Mouse (Mus musculus): ENCODE data around the gene Vasp. TPM values are rescaled to one million over a fixed set of nuclear protein-coding genes. Genes with fewer than 3 reads are reported as not detected.

The Vasp gene
- total and polyA plus RNA-seq, 3 experiments: 25.1 to 51.5 (median 30.8) TPM

DNA sequence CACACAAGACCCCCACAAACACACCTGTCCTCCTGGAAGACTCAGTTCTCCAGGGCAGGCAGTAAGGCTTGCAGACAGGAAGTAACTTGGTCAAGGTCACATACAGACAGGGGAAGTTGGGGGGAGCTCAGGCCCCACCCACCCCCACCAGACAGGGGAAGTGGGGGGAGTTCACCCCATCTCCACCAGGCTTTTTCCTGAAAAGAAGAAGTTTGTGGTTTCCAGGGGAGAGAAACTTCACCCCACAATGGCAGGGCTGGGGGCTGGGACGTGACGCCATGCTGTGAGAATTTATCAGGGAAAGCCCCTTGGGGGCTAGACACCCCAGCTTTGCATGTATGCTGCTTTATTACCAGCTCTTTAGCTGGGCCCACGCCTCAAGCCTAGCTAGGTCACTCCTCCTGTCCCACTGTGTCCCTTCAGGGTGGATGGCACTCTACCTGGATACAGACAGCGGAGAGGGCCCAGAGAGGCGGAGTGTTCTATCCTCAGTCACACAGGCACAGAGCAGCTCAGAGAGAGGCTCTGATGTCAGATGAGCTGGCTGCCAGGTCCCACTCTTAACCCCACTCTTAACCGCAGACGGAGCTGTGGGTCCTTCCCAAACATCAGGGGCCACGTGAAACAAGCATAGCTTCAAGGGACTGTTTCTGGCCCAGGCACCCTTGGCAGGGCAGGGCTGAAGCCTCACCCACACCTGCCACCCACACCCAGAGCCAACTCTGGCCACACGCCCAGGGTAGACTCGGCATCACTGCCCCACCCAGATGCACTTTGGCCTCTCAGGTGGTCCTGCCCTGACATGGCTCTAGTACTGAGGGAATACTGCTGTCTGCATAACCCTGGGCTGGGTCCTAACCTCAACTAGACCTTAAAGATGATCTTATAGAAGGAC lies 5.4 kb downstream of the Vasp start:
- peak overlapping the region; percentile 12; the same call in 1 of the 2 replicates for H3K9ac ChIP-seq (ENCODE audit: low read depth, low read length)
- WGBS: 41% methylated on average over 10 of the region's 10 CpGs
- H3K27me3 ChIP-seq (ENCODE audit: control insufficient read depth, insufficient read depth, low read length): no peaks in the 10 kb centered on the region
- peaks cover 5% of the 10 kb centered on the region; the same call in 1 of the 2 replicates for H3K36me3 ChIP-seq (ENCODE audit: control insufficient read depth, insufficient read depth, low read length)
- peak overlapping the region; percentile 37; the same call in 1 of the 2 replicates for H3K27ac ChIP-seq
- peaks cover 8% of the 10 kb centered on the region for H3K79me2 ChIP-seq (replicated peaks; ENCODE audit: control insufficient read depth, insufficient read depth, low read length)
- peak; percentile 33 to 64 for DNase-seq
- H3K4me3 ChIP-seq: no peak overlapping the region
- H3K4me1 ChIP-seq (ENCODE audit: control insufficient read depth, insufficient read depth, low read length): peaks cover 27% of the 10 kb centered on the region
- TF ChIP-seq CTCF (IDR thresholded peaks at IDR 0.05) (no peak), EP300 (IDR thresholded peaks at IDR 0.05; ENCODE audit: insufficient read depth, low read depth, low read length) (no peak), POLR2A (IDR thresholded peaks at IDR 0.05; ENCODE audit: insufficient read depth, low read depth, low read length) (no peak)
- intact Hi-C loops (cut with DNase I): no loop called here

DNA sequence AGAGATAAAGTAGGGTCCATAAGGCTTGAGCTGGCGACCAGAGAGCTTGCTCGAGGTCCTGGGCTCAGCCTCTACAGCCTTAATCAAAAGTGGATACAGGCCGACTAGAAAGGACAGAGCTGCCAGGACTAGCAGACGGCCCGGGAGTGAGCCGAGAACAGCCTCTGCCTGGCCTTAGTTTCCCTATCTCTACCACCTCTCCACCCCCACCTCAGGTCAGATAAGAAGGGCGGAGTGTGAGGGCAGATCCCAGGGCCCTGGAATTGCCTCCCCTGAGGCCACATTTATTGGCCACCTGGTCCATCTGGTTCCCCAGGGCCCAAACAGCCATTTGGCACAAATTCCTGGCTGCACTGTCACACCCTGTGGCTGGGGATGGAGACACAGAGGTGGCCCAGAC lies 6.5 kb downstream of the Vasp start:
- Histone ChIP-seq H3K4me3 (no peak overlapping the region), H3K4me1 (ENCODE audit: control insufficient read depth, insufficient read depth, low read length) (peaks cover 27% of the 10 kb centered on the region), H3K27ac (peak overlapping the region; percentile 36; the same call in 1 of the 2 replicates), H3K36me3 (ENCODE audit: control insufficient read depth, insufficient read depth, low read length) (peaks cover 5% of the 10 kb centered on the region; the same call in 1 of the 2 replicates), H3K27me3 (ENCODE audit: control insufficient read depth, insufficient read depth, low read length) (no peaks in the 10 kb centered on the region), H3K9ac (ENCODE audit: low read depth, low read length) (no peak overlapping the region), H3K79me2 (replicated peaks; ENCODE audit: control insufficient read depth, insufficient read depth, low read length) (peaks cover 8% of the 10 kb centered on the region)
- 38% methylated on average over 7 of the region's 7 CpGs for WGBS
- TF ChIP-seq CTCF (IDR thresholded peaks at IDR 0.05) (no peak), POLR2A (IDR thresholded peaks at IDR 0.05; ENCODE audit: insufficient read depth, low read depth, low read length) (no peak), EP300 (IDR thresholded peaks at IDR 0.05; ENCODE audit: insufficient read depth, low read depth, low read length) (no peak)
- DNase-seq: peak in 1 of 2 experiments; percentile 42
- intact Hi-C loops (cut with DNase I): no loop called here

DNA sequence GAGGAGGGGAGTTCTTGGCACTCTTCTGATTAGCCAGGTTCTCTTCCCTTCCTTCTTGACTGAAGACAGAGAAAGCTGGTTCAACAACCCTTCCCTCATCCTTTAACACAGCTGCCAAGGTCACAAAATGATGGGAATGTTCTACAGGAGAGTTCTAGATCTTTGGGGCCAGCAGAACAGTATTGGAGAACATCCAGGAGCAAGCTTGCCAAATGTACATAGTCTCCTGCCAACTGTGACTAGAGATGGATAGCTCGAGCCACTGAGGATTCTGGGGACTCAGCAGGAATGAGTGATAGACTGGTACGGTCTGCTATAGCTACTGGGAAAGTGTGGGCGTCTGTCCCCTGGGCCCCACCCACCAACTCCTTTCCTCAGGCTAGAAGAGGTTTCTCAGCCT lies 13.3 kb downstream of the Vasp start:
- H3K9ac ChIP-seq (ENCODE audit: low read depth, low read length): no peak overlapping the region
- DNase-seq: peak; percentile 25 to 52
- no peak overlapping the region; the same call in 1 of the 2 replicates for H3K27ac ChIP-seq
- no peaks in the 10 kb centered on the region for H3K79me2 ChIP-seq (replicated peaks; ENCODE audit: control insufficient read depth, insufficient read depth, low read length)
- H3K36me3 ChIP-seq (ENCODE audit: control insufficient read depth, insufficient read depth, low read length): peaks cover 8% of the 10 kb centered on the region; the same call in 1 of the 2 replicates
- intact Hi-C loops (cut with DNase I): no loop called here
- H3K4me3 ChIP-seq: no peak overlapping the region
- 12% methylated on average over 3 of the region's 3 CpGs for WGBS
- no peaks in the 10 kb centered on the region for H3K27me3 ChIP-seq (ENCODE audit: control insufficient read depth, insufficient read depth, low read length)
- H3K4me1 ChIP-seq (ENCODE audit: control insufficient read depth, insufficient read depth, low read length): peaks cover 2% of the 10 kb centered on the region; the same call in 1 of the 2 replicates
- TF ChIP-seq POLR2A (IDR thresholded peaks at IDR 0.05; ENCODE audit: insufficient read depth, low read depth, low read length): no peak
- no peak for TF ChIP-seq CTCF (IDR thresholded peaks at IDR 0.05)
- TF ChIP-seq EP300 (IDR thresholded peaks at IDR 0.05; ENCODE audit: insufficient read depth, low read depth, low read length): no peak

GRCm38 (mm10) chr7:19257390-19258022 lies 14.1 kb downstream of the Vasp start:
- H3K79me2 ChIP-seq (replicated peaks; ENCODE audit: control insufficient read depth, insufficient read depth, low read length): no peaks in the 10 kb centered on the region
- H3K4me3 ChIP-seq: no peak overlapping the region
- peak; percentile 74 to 82 for DNase-seq
- H3K27me3 ChIP-seq (ENCODE audit: control insufficient read depth, insufficient read depth, low read length): no peaks in the 10 kb centered on the region
- H3K9ac ChIP-seq (ENCODE audit: low read depth, low read length): no peak overlapping the region
- 0 out of 2 replicates have a peak, but pooled peaks have one; percentile 26 for TF ChIP-seq EP300 (IDR thresholded peaks at IDR 0.05; ENCODE audit: insufficient read depth, low read depth, low read length)
- TF ChIP-seq POLR2A (IDR thresholded peaks at IDR 0.05; ENCODE audit: insufficient read depth, low read depth, low read length): no peak
- peak overlapping the region; percentile 34; the same call in 1 of the 2 replicates for H3K27ac ChIP-seq
- H3K36me3 ChIP-seq (ENCODE audit: control insufficient read depth, insufficient read depth, low read length): peaks cover 8% of the 10 kb centered on the region; the same call in 1 of the 2 replicates
- 36% methylated on average over 11 of the region's 11 CpGs for WGBS
- peaks cover 2% of the 10 kb centered on the region; the same call in 1 of the 2 replicates for H3K4me1 ChIP-seq (ENCODE audit: control insufficient read depth, insufficient read depth, low read length)
- intact Hi-C loops (cut with DNase I): no loop called here

GRCm38 (mm10) chr7:19256567-19256966 lies 15.1 kb downstream of the Vasp start:
- H3K27me3 ChIP-seq (ENCODE audit: control insufficient read depth, insufficient read depth, low read length): no peaks in the 10 kb centered on the region
- H3K36me3 ChIP-seq (ENCODE audit: control insufficient read depth, insufficient read depth, low read length): peaks cover 8% of the 10 kb centered on the region; the same call in 1 of the 2 replicates
- no peaks in the 10 kb centered on the region for H3K79me2 ChIP-seq (replicated peaks; ENCODE audit: control insufficient read depth, insufficient read depth, low read length)
- intact Hi-C loops (cut with DNase I): no loop called here
- H3K4me1 ChIP-seq (ENCODE audit: control insufficient read depth, insufficient read depth, low read length): peaks cover 2% of the 10 kb centered on the region; the same call in 1 of the 2 replicates
- H3K4me3 ChIP-seq: no peak overlapping the region
- TF ChIP-seq CTCF (IDR thresholded peaks at IDR 0.05) (no peak), POLR2A (IDR thresholded peaks at IDR 0.05; ENCODE audit: insufficient read depth, low read depth, low read length) (no peak), EP300 (IDR thresholded peaks at IDR 0.05; ENCODE audit: insufficient read depth, low read depth, low read length) (no peak)
- no peak for DNase-seq
- H3K27ac ChIP-seq: no peak overlapping the region
- WGBS: 77% methylated on average over 7 of the region's 7 CpGs
- no peak overlapping the region for H3K9ac ChIP-seq (ENCODE audit: low read depth, low read length)
